Mouse (Mus musculus): ENCODE data around the gene Camk2n1.
A peak's percentile ranks its signal among the peaks of the same experiment; 100 is the strongest.

The Camk2n1 gene

GRCm38 (mm10) chr4:138447827-138448602 lies 6.1 kb upstream of the Camk2n1 start:
- DNase-seq = no peak

- DNase-seq = no peak
Observed at GRCm38 (mm10) chr4:138448872-138449615, 5.1 kb upstream of the Camk2n1 start.

GRCm38 (mm10) chr4:138449636-138450314 lies 4.3 kb upstream of the Camk2n1 start:
- DNase-seq = no peak

GRCm38 (mm10) chr4:138452306-138453096 lies 1.6 kb upstream of the Camk2n1 start:
- no peak for DNase-seq

- no peak for DNase-seq
Observed at GRCm38 (mm10) chr4:138453097-138453752, 889 bp upstream of the Camk2n1 start.

- peak; percentile 81 for DNase-seq
Observed at GRCm38 (mm10) chr4:138454571-138455140, 542 bp downstream of the Camk2n1 start.

- peak; percentile 79 for DNase-seq
Observed at GRCm38 (mm10) chr4:138455141-138455955, 1.2 kb downstream of the Camk2n1 start.

- peak; percentile 47 for DNase-seq
Observed at GRCm38 (mm10) chr4:138455956-138456341, 1.8 kb downstream of the Camk2n1 start.

- DNase-seq = no peak
Observed at GRCm38 (mm10) chr4:138456536-138456935, 2.4 kb downstream of the Camk2n1 start.

GRCm38 (mm10) chr4:138457091-138457490 lies 3.0 kb downstream of the Camk2n1 start:
- no peak for DNase-seq

GRCm38 (mm10) chr4:138458171-138458570 lies 4.1 kb downstream of the Camk2n1 start:
- DNase-seq = no peak

GRCm38 (mm10) chr4:138458735-138459440 lies 4.8 kb downstream of the Camk2n1 start:
- no peak for DNase-seq

- DNase-seq = peak; percentile 82
Observed at GRCm38 (mm10) chr4:138459775-138460174, 5.7 kb downstream of the Camk2n1 start.

- DNase-seq = peak; percentile 59
Observed at GRCm38 (mm10) chr4:138460910-138461309, 6.8 kb downstream of the Camk2n1 start.

GRCm38 (mm10) chr4:138461471-138461870 lies 7.4 kb downstream of the Camk2n1 start:
- DNase-seq = no peak

GRCm38 (mm10) chr4:138462971-138463831 lies 9.1 kb downstream of the Camk2n1 start:
- peak; percentile 78 for DNase-seq

- DNase-seq = peak; percentile 96
Observed at GRCm38 (mm10) chr4:138463832-138464487, 9.8 kb downstream of the Camk2n1 start.

- DNase-seq = peak; percentile 95
Observed at GRCm38 (mm10) chr4:138464667-138465353, 10.7 kb downstream of the Camk2n1 start.
